Mouse (Mus musculus) neural tube, embryonic 15.5 days (tissue): ENCODE results near the gene Ddx54. TPM values are rescaled to one million over a fixed set of nuclear protein-coding genes. Genes with fewer than 3 reads are reported as not detected.

Experiments used
- ATAC-seq: fragments of 200-750 bp; cut with Nextera tagmentation; 2 replicates; pipeline ENCODE4 v1.8.0; 2017; ENCODE audit warnings: mild to moderate bottlenecking, moderate TSS enrichment, moderate library complexity; ENCODE audit not compliant: low FRiP score
- H3K27ac ChIP-seq: fragments of 300-500 bp; sonication (generic); replicated peaks from 2 replicates; pipeline ENCODE4 v1.5.1; 2015; ENCODE audit warnings: mild to moderate bottlenecking, inconsistent platforms
- H3K27me3 ChIP-seq: fragments of 300-500 bp; sonication (generic); replicated peaks from 2 replicates; pipeline ENCODE4 v1.6.1; 2015; ENCODE audit warnings: inconsistent platforms
- H3K36me3 ChIP-seq: fragments of 300-500 bp; sonication (generic); 2 replicates; pipeline ENCODE4 v1.6.1; 2015; ENCODE audit warnings: inconsistent platforms
- H3K4me1 ChIP-seq: fragments of 300-500 bp; sonication (generic); 2 replicates; pipeline ENCODE4 v1.6.1; 2015; ENCODE audit warnings: inconsistent platforms
- H3K4me2 ChIP-seq: fragments of 300-500 bp; sonication (generic); 2 replicates; pipeline ENCODE4 v1.6.1; 2015; ENCODE audit warnings: inconsistent platforms, mild to moderate bottlenecking, moderate library complexity
- H3K4me3 ChIP-seq: fragments of 300-500 bp; sonication (generic); replicated peaks from 2 replicates; pipeline ENCODE4 v1.5.1; 2015; ENCODE audit warnings: mild to moderate bottlenecking, inconsistent platforms
- H3K9ac ChIP-seq: fragments of 300-500 bp; sonication (generic); replicated peaks from 2 replicates; pipeline ENCODE4 v1.6.1; 2015; ENCODE audit warnings: mild to moderate bottlenecking, inconsistent platforms
- H3K9me3 ChIP-seq: fragments of 300-500 bp; sonication (generic); replicated peaks from 2 replicates; pipeline ENCODE4 v1.6.1; 2016; ENCODE audit warnings: inconsistent platforms
- WGBS: fragments of 180-500 bp; shearing (Covaris S2); methylation state at CpG from one replicate; pipeline ENCODE4 v1.1.7; 2015; ENCODE audit warnings: mixed read lengths; 5-methylcytosine and 5-hydroxymethylcytosine counted together
- polyA plus RNA-seq: library from polyadenylated mRNA; unstranded; fragments of >200 nt; fragmentation: Nextera tagmentation; extraction: Ambion mirVana; gene quantifications from 2 replicates; pipeline ENCODE4 v1.2.1, GENCODE M21; 2015

The Ddx54 gene
- polyA plus RNA-seq, result 35.7 and 42.0 TPM in 2 replicates

GRCm38 (mm10) chr5:120612442-120612821, at the start of gene Ddx54, which contains the start of gene Rita1:
TSS of gene Ddx54 (plus strand) at chr5:120612739.
TSS of gene Rita1 (minus strand) at chr5:120612589.
- H3K27ac ChIP-seq, result peak within 1 kb of the TSS; percentile 93
- WGBS, result 3% methylated on average over 22 of the region's 22 CpGs
- no peaks in the 10 kb centered on the region for H3K9me3 ChIP-seq
- peak within 1 kb of the TSS; percentile 77 for H3K9ac ChIP-seq
- H3K36me3 ChIP-seq, result peaks cover 24% of the 10 kb centered on the region
- peaks cover 43% of the 10 kb centered on the region for H3K4me1 ChIP-seq
- ATAC-seq, result peak; percentile 89
- H3K4me3 ChIP-seq, result peak within 1 kb of the TSS; percentile 81
- no peaks in the 10 kb centered on the region for H3K27me3 ChIP-seq
- H3K4me2 ChIP-seq, result peak within 1 kb of the TSS; percentile 73

DNA sequence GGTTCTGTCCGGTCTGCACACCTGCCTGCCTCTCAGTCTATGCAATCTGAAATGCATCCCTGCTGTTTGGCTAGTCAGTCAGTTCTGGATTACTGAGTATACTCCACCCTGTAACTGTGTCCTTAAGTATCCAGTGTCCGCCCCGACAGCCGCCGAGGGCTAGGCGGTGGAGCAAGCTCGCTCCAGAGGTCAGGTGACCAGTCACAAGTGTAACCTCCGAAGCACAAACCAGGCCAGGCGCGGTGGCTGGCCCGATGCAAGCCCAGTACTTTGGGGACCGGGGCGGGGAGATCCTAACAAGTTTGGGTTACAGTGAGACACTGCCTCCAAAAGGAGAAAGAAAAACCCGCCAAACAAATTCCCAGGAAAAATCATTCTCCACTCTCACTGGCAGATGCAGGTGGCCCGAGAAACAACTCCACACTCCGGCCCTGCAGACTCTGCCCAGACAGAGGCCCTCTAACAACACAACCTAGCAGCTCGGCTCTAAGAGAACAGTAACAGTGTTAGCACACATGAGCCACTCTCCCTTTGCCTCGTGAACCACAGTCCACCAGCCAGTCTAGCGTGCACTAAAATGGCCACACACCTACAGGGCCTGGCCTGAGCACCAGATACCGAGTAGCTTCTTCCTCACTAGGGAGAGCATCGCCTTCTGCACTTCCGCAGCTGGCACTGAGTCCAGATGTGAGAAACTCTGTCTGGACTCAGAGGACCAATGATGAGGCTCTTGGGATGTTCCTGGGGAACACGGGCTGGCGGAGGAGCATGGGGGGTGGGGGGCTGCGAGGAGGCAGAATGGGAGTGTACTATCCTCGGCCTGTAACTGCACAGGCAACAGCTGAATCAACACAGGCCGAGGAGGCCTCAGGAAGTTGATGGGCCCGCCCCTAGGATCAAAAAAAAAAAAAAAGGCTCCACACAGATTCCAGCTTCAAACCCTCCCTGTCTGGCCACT, 49.3 kb upstream of the Ddx54 start:
- Histone ChIP-seq H3K36me3 (no peaks in the 10 kb centered on the region), H3K4me3 (no peak overlapping the region), H3K27ac (peak overlapping the region; percentile 92), H3K4me1 (peaks cover 80% of the 10 kb centered on the region), H3K27me3 (no peaks in the 10 kb centered on the region), H3K9me3 (no peaks in the 10 kb centered on the region), H3K9ac (no peak overlapping the region), H3K4me2 (no peak overlapping the region)
- no peak for ATAC-seq
- WGBS, result 52% methylated on average over 28 of the region's 28 CpGs

- Histone ChIP-seq H3K27ac (peak overlapping the region; percentile 92), H3K27me3 (no peaks in the 10 kb centered on the region)
Observed at GRCm38 (mm10) chr5:120563914-120564311, 48.6 kb upstream of the Ddx54 start.

GRCm38 (mm10) chr5:120565171-120565905, 47.2 kb upstream of the Ddx54 start:
- Histone ChIP-seq H3K4me3 (no peak overlapping the region), H3K4me1 (peaks cover 84% of the 10 kb centered on the region), H3K27ac (peak overlapping the region; percentile 92), H3K9ac (0 out of 2 replicates have a peak overlapping the region, but pooled peaks have one; percentile 23), H3K9me3 (no peaks in the 10 kb centered on the region), H3K4me2 (peak overlapping the region; percentile 5; the same call in 1 of the 2 replicates), H3K27me3 (no peaks in the 10 kb centered on the region), H3K36me3 (no peaks in the 10 kb centered on the region)
- no peak for ATAC-seq
- WGBS, result 25% methylated on average over 15 of the region's 15 CpGs

More at GRCm38 (mm10) chr5:120563914-120564311, 48.6 kb upstream of the Ddx54 start:
- Histone ChIP-seq H3K9me3 (no peaks in the 10 kb centered on the region), H3K9ac (no peak overlapping the region), H3K4me3 (no peak overlapping the region), H3K4me1 (peaks cover 80% of the 10 kb centered on the region), H3K36me3 (no peaks in the 10 kb centered on the region), H3K4me2 (no peak overlapping the region)
- ATAC-seq, result no peak
- WGBS, result 38% methylated on average over 4 of the region's 4 CpGs

- WGBS, result 15% methylated on average over 5 of the region's 5 CpGs
- Histone ChIP-seq H3K4me3 (no peak overlapping the region), H3K4me1 (peaks cover 85% of the 10 kb centered on the region), H3K36me3 (no peaks in the 10 kb centered on the region), H3K27me3 (no peaks in the 10 kb centered on the region), H3K27ac (peak overlapping the region; percentile 92), H3K9me3 (no peaks in the 10 kb centered on the region), H3K4me2 (0 out of 2 replicates have a peak overlapping the region, but pooled peaks have one; percentile 5), H3K9ac (0 out of 2 replicates have a peak overlapping the region, but pooled peaks have one; percentile 8)
- no peak for ATAC-seq
Observed at GRCm38 (mm10) chr5:120566101-120566500, 46.4 kb upstream of the Ddx54 start.

GRCm38 (mm10) chr5:120566681-120567252, 45.8 kb upstream of the Ddx54 start:
- Histone ChIP-seq H3K4me3 (no peak overlapping the region), H3K36me3 (no peaks in the 10 kb centered on the region), H3K27me3 (no peaks in the 10 kb centered on the region), H3K9ac (0 out of 2 replicates have a peak overlapping the region, but pooled peaks have one; percentile 37), H3K9me3 (no peaks in the 10 kb centered on the region), H3K4me1 (peaks cover 89% of the 10 kb centered on the region), H3K4me2 (peak overlapping the region; percentile 37), H3K27ac (peak overlapping the region; percentile 92)
- peak; percentile 9; the same call in 1 of the 2 replicates for ATAC-seq
- WGBS, result 38% methylated on average over 9 of the region's 9 CpGs

DNA sequence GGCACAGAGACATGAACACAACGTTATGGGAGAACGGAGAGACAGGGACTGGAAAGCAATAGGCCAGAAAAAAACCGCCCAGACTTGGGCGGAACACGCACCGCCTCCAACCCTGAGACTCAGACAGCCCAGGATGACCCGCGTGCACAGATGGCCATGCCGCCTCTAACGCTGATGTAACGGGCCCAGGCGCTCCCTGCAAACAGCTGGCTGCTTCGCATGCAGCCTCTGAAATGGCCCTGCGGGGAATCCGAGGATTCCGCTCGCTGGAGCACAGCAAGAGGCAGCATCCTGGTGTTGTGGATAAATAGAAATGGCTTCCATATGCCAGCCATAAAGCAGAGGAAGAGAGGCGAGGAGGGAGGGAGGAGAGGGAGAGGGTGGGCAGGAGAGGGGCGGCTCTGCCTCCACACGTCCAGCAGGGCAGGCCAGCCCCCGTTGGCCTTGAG, 45.3 kb upstream of the Ddx54 start:
- WGBS, result 4% methylated on average over 21 of the region's 21 CpGs
- Histone ChIP-seq H3K4me1 (peaks cover 91% of the 10 kb centered on the region), H3K4me2 (peak overlapping the region; percentile 37), H3K27ac (peak overlapping the region; percentile 92), H3K9me3 (no peaks in the 10 kb centered on the region), H3K36me3 (no peaks in the 10 kb centered on the region), H3K9ac (0 out of 2 replicates have a peak overlapping the region, but pooled peaks have one; percentile 37), H3K4me3 (no peak overlapping the region), H3K27me3 (no peaks in the 10 kb centered on the region)
- ATAC-seq, result peak; percentile 46

DNA sequence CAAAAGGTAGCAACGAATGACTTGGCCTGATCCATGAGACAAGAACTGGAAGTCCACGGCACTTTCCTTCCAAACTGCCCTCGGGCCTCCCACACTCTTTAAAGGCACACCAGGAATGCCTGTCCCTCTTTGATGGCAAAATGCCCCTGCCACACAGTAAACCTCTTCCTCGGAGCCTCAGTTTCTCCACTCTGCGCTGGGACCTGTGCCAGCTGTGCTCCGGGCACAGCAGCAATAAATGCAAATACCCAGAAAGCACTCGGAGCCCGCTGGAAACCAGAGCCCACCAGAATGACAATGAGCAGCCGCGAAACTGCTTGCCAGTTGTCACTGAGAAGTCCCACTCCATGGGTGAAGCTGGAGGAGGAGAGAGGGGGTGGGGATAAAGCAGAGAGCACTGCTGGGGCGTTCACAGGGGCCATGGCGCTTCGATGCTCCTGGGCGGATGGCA, 44.8 kb upstream of the Ddx54 start:
- peaks cover 90% of the 10 kb centered on the region for H3K4me1 ChIP-seq
- peak overlapping the region; percentile 92 for H3K27ac ChIP-seq
- H3K27me3 ChIP-seq, result no peaks in the 10 kb centered on the region
- H3K36me3 ChIP-seq, result no peaks in the 10 kb centered on the region
- peak overlapping the region; percentile 37 for H3K4me2 ChIP-seq
- no peaks in the 10 kb centered on the region for H3K9me3 ChIP-seq
- H3K4me3 ChIP-seq, result no peak overlapping the region
- H3K9ac ChIP-seq, result 0 out of 2 replicates have a peak overlapping the region, but pooled peaks have one; percentile 37
- ATAC-seq, result peak; percentile 57; the same call in 1 of the 2 replicates
- 14% methylated on average over 14 of the region's 14 CpGs for WGBS

- H3K9me3 ChIP-seq, result no peaks in the 10 kb centered on the region
- no peaks in the 10 kb centered on the region for H3K36me3 ChIP-seq
- no peak overlapping the region for H3K4me3 ChIP-seq
- ATAC-seq, result 0 out of 2 replicates have a peak, but pooled peaks have one; percentile 14
- 25% methylated on average over 9 of the region's 9 CpGs for WGBS
- no peaks in the 10 kb centered on the region for H3K27me3 ChIP-seq
- peaks cover 84% of the 10 kb centered on the region for H3K4me1 ChIP-seq
- 0 out of 2 replicates have a peak overlapping the region, but pooled peaks have one; percentile 37 for H3K9ac ChIP-seq
- H3K4me2 ChIP-seq, result peak overlapping the region; percentile 37
- H3K27ac ChIP-seq, result peak overlapping the region; percentile 92
Observed at GRCm38 (mm10) chr5:120568336-120568768, 44.2 kb upstream of the Ddx54 start.

GRCm38 (mm10) chr5:120568964-120569363, 43.6 kb upstream of the Ddx54 start:
- H3K36me3 ChIP-seq, result no peaks in the 10 kb centered on the region
- no peak overlapping the region for H3K4me3 ChIP-seq
- peaks cover 79% of the 10 kb centered on the region for H3K4me1 ChIP-seq
- peak overlapping the region; percentile 92 for H3K27ac ChIP-seq
- H3K27me3 ChIP-seq, result no peaks in the 10 kb centered on the region
- H3K9ac ChIP-seq, result 0 out of 2 replicates have a peak overlapping the region, but pooled peaks have one; percentile 26
- 78% methylated on average over 4 of the region's 4 CpGs for WGBS
- no peak for ATAC-seq
- H3K9me3 ChIP-seq, result no peaks in the 10 kb centered on the region
- H3K4me2 ChIP-seq, result peak overlapping the region; percentile 37

DNA sequence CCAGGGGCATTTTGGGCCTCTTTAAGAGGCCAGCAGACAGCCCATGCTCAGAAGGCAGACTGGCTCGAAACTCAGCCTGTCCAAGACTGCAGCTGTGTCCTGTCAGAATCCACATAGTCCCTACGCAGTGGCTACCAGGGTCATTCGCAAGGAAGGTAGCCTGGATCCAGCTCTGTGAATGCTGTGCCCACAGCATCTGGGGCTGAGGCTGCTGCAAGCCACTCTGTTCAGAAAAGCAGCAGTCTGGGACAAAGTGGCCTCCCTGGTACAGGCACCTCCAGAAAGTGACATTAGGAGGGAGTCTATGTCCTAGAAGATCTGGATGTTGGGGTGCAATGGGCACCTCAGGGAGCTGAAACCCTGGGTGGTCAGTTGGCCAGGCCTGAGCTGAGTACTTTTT, 42.7 kb upstream of the Ddx54 start:
- H3K4me2 ChIP-seq, result no peak overlapping the region
- no peaks in the 10 kb centered on the region for H3K9me3 ChIP-seq
- no peak overlapping the region for H3K4me3 ChIP-seq
- peaks cover 73% of the 10 kb centered on the region for H3K4me1 ChIP-seq
- H3K9ac ChIP-seq, result no peak overlapping the region
- no peaks in the 10 kb centered on the region for H3K27me3 ChIP-seq
- no peak for ATAC-seq
- no peaks in the 10 kb centered on the region for H3K36me3 ChIP-seq
- WGBS, result 97% methylated on average over 3 of the region's 3 CpGs
- H3K27ac ChIP-seq, result peak overlapping the region; percentile 92
